Comparison of ENCODE assay signal across 9 mouse cellular contexts in the genomic region with DNA sequence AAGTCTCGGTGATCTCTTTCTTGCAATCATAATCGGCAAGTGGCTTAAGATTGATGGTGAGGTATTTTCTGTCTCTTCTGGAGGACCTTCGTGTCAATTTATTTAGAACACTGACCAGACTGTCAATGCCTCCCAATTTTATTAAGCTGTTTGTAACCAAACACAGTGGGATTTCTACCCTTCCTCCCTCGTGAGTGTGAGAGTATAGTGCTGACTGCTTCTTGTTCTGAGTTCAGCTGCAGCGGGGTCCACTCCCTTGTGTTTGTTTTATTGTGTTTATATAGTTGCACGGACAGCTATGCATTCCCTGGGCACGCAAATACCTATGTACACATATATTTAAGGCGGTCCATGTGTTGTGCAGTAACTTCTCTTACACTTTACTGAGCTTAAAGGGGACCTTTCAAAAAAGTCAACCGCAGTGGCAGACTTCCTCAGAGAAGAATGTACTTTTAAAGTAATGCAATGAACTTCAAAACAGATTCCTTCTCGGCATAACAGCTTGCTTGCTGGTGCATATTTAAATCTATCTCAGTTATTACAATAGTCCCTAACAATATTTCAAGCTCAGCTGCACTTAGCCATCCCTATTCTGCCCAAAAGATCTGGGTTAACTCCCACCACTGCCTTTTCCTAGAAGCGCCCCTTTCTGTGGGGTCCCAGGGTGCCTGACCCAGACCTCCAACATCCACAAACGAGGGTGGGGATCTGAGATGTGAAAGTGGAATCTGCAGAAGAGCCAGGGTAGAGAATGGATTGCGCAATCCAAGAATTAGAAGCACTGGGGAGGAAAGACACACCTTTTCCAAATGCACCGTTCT.
DNase-seq lines count a peak whose midpoint lies in the region; ATAC-seq and TF ChIP-seq lines count a peak whose summit lies in the region.
"Had no signal": no experiment of that assay in that cellular context is flagged by ENCODE, and none has a peak within 500 bp of the region (broad histone marks: within the 10 kb centered on the region; RNA-seq: fewer than 3 reads in every experiment).

No protein-coding gene starts in this region.

- H3K27me3 ChIP-seq in lung, embryonic 14.5 days (ENCODE audit: insufficient read depth, low read length): peaks cover 76% of the 10 kb centered on the region
- peaks cover 62% of the 10 kb centered on the region for H3K27me3 ChIP-seq in forebrain, embryonic 12.5 days
- peaks cover 75% of the 10 kb centered on the region for H3K27me3 ChIP-seq in limb, embryonic 10.5 days (ENCODE audit: low read depth, poor library complexity, severe bottlenecking)

- H3K4me1 ChIP-seq in lung, embryonic 14.5 days (ENCODE audit: insufficient read depth): peaks cover 3% of the 10 kb centered on the region
- H3K4me1 ChIP-seq in forebrain, embryonic 12.5 days: peaks cover 39% of the 10 kb centered on the region
- peaks cover 85% of the 10 kb centered on the region for H3K4me1 ChIP-seq in limb, embryonic 10.5 days

- no peak overlapping the region for H3K27ac ChIP-seq in lung, embryonic 14.5 days (ENCODE audit: low read depth)
- 0 out of 2 replicates have a peak overlapping the region, but pooled peaks have one; percentile 65 for H3K27ac ChIP-seq in forebrain, embryonic 12.5 days
- peak overlapping the region; percentile 74; the same call in 1 of the 2 replicates for H3K27ac ChIP-seq in limb, embryonic 10.5 days

- H3K4me2 ChIP-seq in lung, embryonic 14.5 days: peak overlapping the region; percentile 51
- H3K4me2 ChIP-seq in forebrain, embryonic 12.5 days: peak overlapping the region; percentile 59

- no peak for TF ChIP-seq CTCF in lung, embryonic 14.5 days (IDR thresholded peaks at IDR 0.05; ENCODE audit: low read depth)

- H3K9ac ChIP-seq in lung, embryonic 14.5 days: no peak overlapping the region
- H3K9ac ChIP-seq in forebrain, embryonic 12.5 days: peak overlapping the region; percentile 51

- WGBS in lung, embryonic 14.5 days: 13% methylated on average over 14 of the region's 14 CpGs
- WGBS in forebrain, embryonic 12.5 days: 6% methylated on average over 14 of the region's 14 CpGs
- WGBS in limb, embryonic 10.5 days: 6% methylated on average over 14 of the region's 14 CpGs

- H3K36me3 ChIP-seq in lung, embryonic 14.5 days (ENCODE audit: insufficient read depth): no peaks in the 10 kb centered on the region
- H3K36me3 ChIP-seq in forebrain, embryonic 12.5 days (replicated peaks): no peaks in the 10 kb centered on the region
- no peaks in the 10 kb centered on the region for H3K36me3 ChIP-seq in limb, embryonic 10.5 days

- H3K4me3 ChIP-seq in lung, embryonic 14.5 days (ENCODE audit: low read depth, low read length): no peak overlapping the region; the same call in 1 of the 2 replicates
- H3K4me3 ChIP-seq in forebrain, embryonic 12.5 days (replicated peaks): peak overlapping the region; percentile 34
- peak overlapping the region; percentile 41 for H3K4me3 ChIP-seq in limb, embryonic 10.5 days

- peak; percentile 24 for DNase-seq in lung, embryonic 14.5 days
- DNase-seq in lung, postnatal 36 days: no peak
- DNase-seq in limb, embryonic 10.5 days (ENCODE audit: low spot score): no peak
- DNase-seq in retina, postnatal 1 day: peak; percentile 26
- DNase-seq in urinary bladder, postnatal 36 days (ENCODE audit: low spot score in 2 of 2): no peak
- DNase-seq in thymus, postnatal 25 days: no peak
- no peak for DNase-seq in cerebellum, adult 18-20 months
- DNase-seq: cerebellum, adult 9-11 months had no signal

- H3K9me3 ChIP-seq in lung, embryonic 14.5 days (ENCODE audit: low read depth, low read length): no peaks in the 10 kb centered on the region
- no peaks in the 10 kb centered on the region for H3K9me3 ChIP-seq in forebrain, embryonic 12.5 days
- no peaks in the 10 kb centered on the region for H3K9me3 ChIP-seq in limb, embryonic 10.5 days (replicated peaks)

- no peak for ATAC-seq in lung, embryonic 14.5 days (ENCODE audit: insufficient read depth)
- no peak for ATAC-seq in forebrain, embryonic 12.5 days (ENCODE audit: low FRiP score)

Comparison
In these comparisons a context has a peak if more than half of its experiments do, and no peak if none do; other contexts are left out.
1. DNase-seq: peak in lung, embryonic 14.5 days (single experiment) and retina, postnatal 1 day (single experiment); none in lung, postnatal 36 days (single experiment), limb, embryonic 10.5 days (single experiment), urinary bladder, postnatal 36 days (0 of 2), thymus, postnatal 25 days (single experiment) and cerebellum, adult 18-20 months (0 of 2).